Mouse (Mus musculus) testis, postnatal 10 days (tissue): ENCODE data around the gene Vav3.

Experiments used
- DNase-seq: peaks from one replicate; pipeline ENCODE4 v3.0.0; 2021; ENCODE audit warnings: low spot score

Vav3 gene

GRCm38 (mm10) chr3:109511849-109512248, 171.4 kb downstream of the Vav3 start:
- no peak for DNase-seq

DNA sequence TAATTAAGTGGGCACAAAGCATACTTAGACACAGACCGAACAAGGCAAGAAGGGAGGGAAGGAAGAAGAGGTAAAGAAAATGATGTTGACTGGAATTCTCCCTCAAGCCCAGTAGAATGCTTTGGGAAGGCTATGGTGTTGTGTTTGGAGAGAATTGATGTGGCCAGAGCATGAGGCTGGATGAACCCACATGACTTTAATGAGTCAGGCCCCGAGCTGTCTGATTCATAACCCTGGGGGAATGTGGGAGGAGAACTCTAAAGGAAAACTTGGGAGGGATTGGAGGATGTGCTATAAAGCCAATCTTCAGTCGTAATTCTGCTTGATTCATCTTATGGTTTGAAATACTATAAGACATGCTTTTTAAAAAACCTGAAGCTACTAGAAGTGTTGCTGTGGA, 175.0 kb downstream of the Vav3 start:
- no peak for DNase-seq

GRCm38 (mm10) chr3:109516372-109516771, 175.9 kb downstream of the Vav3 start:
- no peak for DNase-seq

DNA sequence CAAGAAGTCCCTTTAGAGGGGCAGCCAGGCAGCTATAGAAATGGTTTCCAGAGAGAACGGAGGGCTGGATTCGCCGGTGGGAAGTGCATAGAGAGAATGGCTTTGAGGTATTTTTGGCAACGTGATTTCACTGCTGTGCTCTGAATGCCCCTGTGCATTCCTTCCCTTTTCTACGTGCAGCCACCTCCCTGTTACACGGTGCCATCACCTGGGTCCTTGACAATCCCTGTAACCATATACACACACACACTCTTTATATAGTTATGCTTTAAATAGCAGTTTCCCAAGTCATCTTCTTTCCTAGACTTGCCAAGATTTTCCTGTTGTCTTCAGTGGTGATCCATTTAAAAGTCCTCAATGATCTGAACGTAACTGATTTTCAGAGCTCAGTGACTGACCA, 181.7 kb downstream of the Vav3 start:
- no peak for DNase-seq

GRCm38 (mm10) chr3:109525825-109526224, 185.4 kb downstream of the Vav3 start:
- DNase-seq, result no peak

DNA sequence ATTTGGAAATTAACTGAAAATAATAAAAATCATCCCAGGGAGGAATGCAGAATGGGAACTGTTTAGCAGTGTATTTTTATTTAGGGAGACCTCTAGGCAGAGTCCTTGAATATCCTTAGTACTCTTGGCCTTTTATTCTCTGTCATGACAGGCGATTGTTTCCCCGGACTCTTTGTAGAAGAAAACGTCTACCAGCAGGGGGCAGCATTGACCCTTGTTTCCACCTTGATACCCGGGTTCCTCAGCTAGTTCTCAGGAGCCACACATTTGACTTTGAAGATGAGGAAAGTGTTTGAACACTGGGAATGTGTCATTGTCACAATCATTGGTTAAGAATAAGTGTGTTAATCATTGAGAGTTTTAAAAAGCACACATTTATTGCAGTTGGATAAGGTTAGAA, 185.8 kb downstream of the Vav3 start:
- DNase-seq, result peak; percentile 90

DNA sequence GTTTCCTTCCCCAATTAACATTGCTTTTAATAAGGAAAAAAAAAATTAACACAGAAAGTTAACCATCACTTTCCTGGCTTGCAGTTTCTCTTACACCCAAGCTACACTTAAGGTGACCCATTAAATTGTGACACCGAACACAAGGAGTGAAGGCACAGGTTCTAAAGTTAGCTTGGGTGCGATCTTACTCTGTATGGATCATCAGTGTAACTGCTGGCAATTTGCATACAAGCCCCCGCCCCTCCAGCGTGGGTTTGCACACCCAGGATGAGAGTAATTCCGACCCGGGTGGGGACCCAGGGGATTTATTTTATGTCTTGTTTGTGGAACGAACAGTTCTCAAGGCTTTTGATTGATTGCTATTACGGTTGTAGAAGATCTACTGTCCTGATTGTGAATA, 186.2 kb downstream of the Vav3 start:
- DNase-seq, result no peak

DNA sequence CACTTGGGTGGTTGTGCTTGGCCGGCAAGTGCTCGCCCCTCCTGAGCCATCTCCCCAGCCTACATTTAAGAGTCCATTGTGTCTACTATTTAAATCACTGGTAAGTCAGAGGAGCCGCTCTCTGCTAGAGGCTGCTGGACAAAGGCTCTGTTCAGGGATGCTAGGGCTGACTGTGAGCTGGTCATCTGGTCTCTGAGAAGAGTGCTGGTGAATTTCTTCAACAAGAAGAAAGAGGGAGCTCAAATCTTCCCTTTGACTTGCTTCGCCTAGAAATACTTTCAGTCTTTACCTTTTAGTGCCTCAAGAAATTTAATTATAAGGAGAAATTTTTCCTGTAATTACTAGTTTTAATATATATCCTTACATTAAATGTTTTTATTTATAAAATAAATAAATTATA, 188.2 kb downstream of the Vav3 start:
- DNase-seq, result no peak

DNA sequence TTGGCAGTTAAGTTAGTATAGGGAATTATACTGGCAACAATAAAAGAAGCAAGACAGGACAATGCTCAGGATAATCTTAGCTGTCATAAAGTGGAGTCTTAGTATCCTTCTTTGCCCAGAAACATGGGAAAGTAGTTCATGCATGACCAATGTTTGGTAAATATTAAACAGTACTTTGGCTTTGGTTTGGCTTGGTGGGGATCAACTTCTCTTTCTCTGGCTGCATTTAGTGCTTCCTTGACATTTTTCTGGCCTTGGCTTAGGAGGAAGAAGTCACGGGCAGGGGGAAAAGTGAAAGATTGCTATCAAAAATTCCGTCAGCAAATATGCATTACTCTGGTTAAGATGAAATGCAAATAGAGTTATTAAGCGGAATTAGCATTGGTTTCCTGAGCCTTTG, 197.2 kb downstream of the Vav3 start:
- DNase-seq, result no peak

DNA sequence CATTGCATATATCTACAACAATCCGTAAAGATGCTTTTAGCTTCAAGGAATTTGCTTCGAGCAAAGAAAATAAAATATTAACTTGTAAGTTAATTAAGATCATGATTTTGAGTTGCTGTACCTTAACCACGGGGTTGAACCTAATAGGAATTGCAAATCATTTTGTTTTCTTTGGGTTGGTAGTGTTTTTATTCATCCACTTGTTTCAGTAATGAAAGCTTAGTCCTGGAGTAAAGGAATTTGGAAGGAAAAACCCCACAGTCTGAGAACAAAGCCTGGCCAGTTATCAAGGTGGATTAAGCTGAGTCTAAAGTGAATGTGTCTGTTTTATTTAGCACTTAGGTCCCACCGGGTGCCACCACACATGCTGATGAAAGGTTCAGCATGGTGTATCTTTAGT, 199.6 kb downstream of the Vav3 start:
- DNase-seq, result no peak

- no peak for DNase-seq
Observed at GRCm38 (mm10) chr3:109544476-109545221, 204.2 kb downstream of the Vav3 start.

DNA sequence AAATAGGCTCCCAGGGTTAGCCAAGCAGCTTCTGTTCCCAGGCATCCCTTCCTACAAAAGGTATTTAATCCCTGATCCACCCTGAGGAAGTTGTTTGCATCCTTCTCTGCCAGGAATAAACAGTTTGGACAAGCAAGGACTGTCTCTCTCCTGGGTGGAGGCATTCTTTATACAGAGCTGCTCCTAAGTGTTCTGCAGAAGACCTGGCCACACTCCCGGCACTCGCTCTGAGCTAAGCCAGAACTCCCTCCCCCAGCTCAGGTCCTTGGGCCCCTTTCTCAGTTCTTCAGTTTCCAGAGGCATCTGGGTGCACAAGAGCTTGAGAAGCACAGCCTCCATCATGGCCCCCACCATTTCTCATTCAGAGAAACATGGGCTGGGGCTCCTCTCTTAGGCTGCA, 216.9 kb downstream of the Vav3 start:
- no peak for DNase-seq

GRCm38 (mm10) chr3:109561295-109561694, 220.8 kb downstream of the Vav3 start:
- DNase-seq, result no peak

DNA sequence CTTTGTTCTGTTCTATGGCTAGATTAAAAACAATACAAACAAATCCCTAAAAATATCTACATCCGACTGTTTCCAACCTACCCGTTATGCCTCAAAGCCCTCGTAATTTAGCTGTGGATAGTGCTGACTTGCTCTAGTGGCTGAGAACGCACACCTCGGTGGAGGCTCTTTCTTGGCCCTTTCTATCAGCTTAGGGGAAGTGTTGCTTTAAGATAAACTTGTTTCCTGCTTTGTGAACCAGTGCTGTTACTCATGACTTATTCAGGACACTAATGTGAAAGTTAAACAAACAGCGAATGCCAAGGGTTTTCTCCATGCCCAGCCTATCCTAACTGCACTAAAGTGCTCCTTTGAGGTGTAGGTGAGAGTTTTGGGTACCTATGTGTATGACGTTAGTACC, 221.3 kb downstream of the Vav3 start:
- no peak for DNase-seq

GRCm38 (mm10) chr3:109562268-109562667, 221.8 kb downstream of the Vav3 start:
- DNase-seq, result no peak

DNA sequence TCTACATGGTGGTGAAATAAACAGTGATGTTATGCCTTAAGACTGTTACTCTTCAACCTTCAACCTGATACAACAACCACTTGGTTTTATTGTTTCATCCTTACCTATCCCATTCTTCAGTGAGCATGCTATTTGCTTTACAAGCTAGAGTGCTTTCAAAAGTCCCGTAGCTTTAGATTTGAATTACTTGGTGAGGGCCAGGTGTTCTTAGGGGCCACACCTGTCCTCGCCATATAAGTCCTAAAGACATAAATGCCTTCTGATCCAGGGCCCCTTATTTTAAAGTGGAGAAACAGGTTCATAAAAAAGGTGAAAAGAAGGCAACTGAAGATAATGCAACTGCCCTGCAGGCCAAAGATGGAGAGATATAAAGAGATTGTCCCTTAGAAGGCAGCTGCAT, 224.0 kb downstream of the Vav3 start:
- DNase-seq, result no peak

- no peak for DNase-seq
Observed at GRCm38 (mm10) chr3:109568542-109569265, 228.3 kb downstream of the Vav3 start.

- no peak for DNase-seq
Observed at GRCm38 (mm10) chr3:109571483-109571882, 231.0 kb downstream of the Vav3 start.

DNA sequence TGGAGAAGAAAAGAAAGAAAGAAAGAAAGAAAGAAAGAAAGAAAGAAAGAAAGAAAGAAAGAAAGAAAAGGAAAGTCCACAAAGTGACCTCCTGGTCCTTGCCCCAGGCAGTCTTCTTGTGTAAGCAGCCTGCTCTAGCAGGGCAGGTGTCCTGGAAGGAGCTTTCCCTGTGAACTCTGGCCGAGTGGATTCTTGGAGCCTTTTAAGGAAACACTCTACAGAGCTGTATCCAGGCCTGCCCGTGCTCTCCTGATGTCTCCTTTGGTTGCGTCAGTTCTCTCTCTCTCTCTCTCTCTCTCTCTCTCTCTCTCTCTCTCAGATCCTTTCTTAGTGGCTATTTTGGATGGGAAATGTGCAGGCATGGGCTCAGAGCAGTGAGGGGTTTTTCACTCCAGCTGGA, 232.4 kb downstream of the Vav3 start:
- DNase-seq, result no peak

- no peak for DNase-seq
Observed at GRCm38 (mm10) chr3:109573549-109574146, 233.2 kb downstream of the Vav3 start.

GRCm38 (mm10) chr3:109574161-109574560, 233.7 kb downstream of the Vav3 start:
- no peak for DNase-seq

- DNase-seq, result no peak
Observed at GRCm38 (mm10) chr3:109578347-109578746, 237.9 kb downstream of the Vav3 start.

GRCm38 (mm10) chr3:109578983-109579382, 238.5 kb downstream of the Vav3 start:
- DNase-seq, result no peak
